Mouse (Mus musculus) thymus, postnatal 36 days (tissue): ENCODE measurements at regions not wholly inside any gene's neighbourhood (a gene's known extent, or its start where the extent isn't known, plus 50 kb on each side); places are given as distances from the start of the nearest gene placed in this dataset.

ENCODE experiments used
- DNase-seq, 2 experiments: peaks; one replicate each; pipeline ENCODE4 v3.0.0; 2022; ENCODE audit warnings: mixed read lengths in 2 of 2

GRCm38 (mm10) chr1:39102126-39102905 is 91.2 kb upstream of the Npas2 start:
- DNase-seq = no peak

GRCm38 (mm10) chr1:39102989-39103910 is 90.3 kb upstream of the Npas2 start:
- no peak for DNase-seq

GRCm38 (mm10) chr1:39105546-39106371 is 87.8 kb upstream of the Npas2 start:
- no peak for DNase-seq

DNA sequence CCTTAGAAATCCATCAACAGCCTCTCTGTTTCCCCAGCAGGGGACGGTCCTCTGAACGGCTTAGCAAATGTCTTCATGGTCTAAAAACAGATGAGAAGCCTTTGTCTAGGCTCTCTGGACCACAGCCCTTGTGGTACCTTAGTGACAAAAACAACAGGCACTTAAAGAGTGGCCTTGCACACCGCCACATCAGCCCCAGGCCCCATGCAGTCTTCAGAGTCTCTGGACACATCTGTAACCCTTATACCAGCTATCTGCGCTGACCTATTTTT is 87.2 kb upstream of the Npas2 start:
- DNase-seq = no peak

GRCm38 (mm10) chr1:39106650-39107049 is 86.9 kb upstream of the Npas2 start:
- no peak for DNase-seq

DNA sequence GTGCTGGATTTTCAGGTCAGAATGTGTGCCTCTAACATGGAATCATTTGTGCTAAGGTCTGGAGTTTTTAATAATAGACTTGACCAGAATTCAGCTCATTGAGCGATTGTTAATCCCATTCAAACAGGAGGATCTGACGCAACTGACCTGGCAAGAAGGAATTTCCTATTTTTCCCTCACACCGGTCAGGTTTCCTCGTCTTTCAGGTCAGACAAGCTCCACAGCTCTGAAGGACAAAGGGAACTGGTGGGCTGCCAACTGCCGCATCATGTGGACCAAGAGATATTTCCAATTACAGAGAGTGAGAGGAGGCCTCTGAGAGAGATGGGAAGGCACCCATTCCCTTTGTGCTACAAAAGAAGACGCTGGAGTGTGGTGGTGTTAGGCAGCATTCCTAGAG is 77.2 kb upstream of the Npas2 start:
- DNase-seq = no peak

DNA sequence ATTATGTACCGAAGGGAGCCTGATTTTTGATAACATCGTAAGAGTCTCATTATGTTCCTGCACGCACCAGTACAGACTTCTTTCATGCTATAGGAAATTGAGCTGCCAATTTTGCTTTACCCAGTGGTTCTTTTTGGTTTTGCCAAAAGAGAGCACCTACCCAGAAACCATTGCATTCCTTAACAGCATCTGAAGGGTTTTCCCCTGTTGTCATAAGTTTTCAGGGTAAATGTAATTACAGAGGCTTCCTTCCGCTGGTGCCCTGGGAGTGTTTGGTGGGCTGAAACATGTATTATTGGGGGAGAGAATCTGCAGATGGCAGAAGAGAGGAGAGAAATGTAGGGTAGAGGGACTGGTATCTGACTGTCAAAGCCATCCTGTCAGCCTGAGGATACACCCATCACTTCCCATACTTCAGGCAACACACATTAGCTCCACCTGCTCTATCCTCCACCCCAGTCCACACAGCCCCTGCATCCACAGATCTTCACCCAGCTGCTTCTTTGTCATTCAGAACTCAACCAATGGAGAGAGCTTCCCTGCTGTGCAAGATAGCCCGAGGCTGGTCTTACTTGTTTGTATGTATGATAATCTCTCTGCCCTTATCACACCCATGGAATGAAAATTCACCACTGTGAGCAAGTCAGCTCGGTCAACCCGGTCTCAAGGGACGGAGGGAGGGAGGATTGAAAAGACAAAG is 71.1 kb upstream of the Npas2 start:
- DNase-seq = no peak

- DNase-seq = no peak
Measured at GRCm38 (mm10) chr1:39123081-39123812, 70.3 kb upstream of the Npas2 start.

DNA sequence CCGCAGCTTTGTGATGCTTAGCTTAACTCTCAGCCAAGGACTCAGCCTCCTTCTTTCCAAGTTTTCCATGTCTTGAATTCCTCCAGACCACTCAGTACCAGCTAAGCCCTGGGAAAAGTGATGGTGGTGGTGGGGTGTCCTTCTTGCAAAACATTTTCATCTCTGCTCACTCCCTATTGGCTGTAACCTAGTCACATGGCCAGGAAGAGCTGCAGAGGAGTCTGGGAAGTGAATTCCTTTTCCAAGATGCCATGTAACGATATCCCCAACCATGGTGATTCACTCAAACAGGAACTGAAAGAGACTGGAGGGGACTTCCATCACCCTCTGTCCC is 69.8 kb upstream of the Npas2 start:
- no peak for DNase-seq

DNA sequence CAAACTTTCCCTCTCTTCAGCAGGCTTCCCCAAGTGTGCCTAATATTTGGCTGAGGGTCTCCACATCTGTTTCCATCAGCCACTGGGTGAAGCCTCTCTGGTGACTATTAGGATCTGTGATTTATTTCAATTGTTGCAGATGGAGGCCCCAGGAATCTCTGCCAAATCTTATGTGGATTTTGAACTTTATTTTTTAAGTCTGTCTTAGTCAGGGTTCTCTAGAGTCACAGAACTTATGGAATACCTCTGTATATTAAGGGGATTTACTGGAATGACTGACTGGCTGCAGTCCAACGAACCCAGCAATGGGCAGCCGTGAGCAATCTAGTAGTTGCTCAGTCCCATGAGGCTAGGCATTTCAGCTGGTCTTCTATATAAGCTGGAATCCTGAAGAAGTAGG is 59.0 kb upstream of the Npas2 start:
- DNase-seq = no peak

DNA sequence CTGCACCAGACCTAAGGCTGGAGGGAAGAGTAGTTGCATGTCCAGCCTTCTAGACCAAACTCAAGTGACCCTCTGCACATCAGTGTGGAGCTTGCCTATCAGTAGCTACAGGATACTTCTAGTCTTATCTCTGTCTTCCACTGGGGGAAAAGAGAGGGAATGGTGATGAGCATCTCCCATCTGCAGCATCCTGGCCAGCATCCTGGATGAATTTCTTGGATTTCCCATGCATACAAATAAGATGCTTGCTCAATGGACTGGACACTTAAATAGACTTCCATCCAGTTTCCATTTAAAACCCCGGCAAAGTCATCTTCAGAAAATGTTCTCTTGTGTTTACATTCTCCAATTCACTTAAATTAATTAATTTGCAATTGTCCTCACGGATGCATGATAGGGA is 50.5 kb upstream of the Npas2 start:
- no peak for DNase-seq

- no peak for DNase-seq
Measured at GRCm38 (mm10) chr1:39143626-39144025, 49.9 kb upstream of the Npas2 start.
